Mouse (Mus musculus): Measurements from ENCODE around the gene Opn1mw. TPM values are rescaled to one million over a fixed set of nuclear protein-coding genes. Genes with fewer than 3 reads are reported as not detected.

The Opn1mw gene
- polyA plus RNA-seq, 1 experiment from 2014 or later: not detected

DNA sequence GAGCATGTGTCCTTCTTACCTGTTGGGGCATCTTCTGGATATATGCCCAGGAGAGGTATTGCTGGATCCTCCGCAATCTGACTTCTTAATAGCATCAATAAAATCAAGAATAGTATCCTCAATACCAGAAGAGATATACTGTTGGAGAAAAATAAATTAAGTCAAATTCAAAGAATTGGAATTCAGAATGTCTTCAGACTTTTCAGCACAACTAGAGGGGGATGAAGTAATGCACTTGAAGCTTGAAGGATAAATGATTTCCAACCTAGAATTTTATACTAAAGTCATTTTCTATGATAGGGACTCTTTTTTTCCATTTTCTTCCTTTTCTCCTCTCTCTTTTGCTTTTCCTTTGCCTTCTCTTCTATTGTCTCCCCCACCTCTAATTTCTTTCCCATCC, 40.5 kb downstream of the Opn1mw start, which contains the start of gene Tex28:
Gene Tex28, minus strand, starts transcription at position 101 of the 400 bp plus-strand sequence.
- H3K27ac ChIP-seq (replicated peaks): no peak within 1 kb of the TSS
- H3K9me3 ChIP-seq: no peaks in the 10 kb centered on the region
- no peak for ATAC-seq (ENCODE audit: low read depth)
- H3K9ac ChIP-seq: no peak within 1 kb of the TSS
- H3K36me3 ChIP-seq: no peaks in the 10 kb centered on the region
- no peak within 1 kb of the TSS for H3K4me3 ChIP-seq
- WGBS: 93% methylated on average over 1 of the region's 1 CpGs
- H3K4me1 ChIP-seq (replicated peaks): no peaks in the 10 kb centered on the region
- no peaks in the 10 kb centered on the region for H3K27me3 ChIP-seq
- no peak within 1 kb of the TSS for H3K4me2 ChIP-seq

DNA sequence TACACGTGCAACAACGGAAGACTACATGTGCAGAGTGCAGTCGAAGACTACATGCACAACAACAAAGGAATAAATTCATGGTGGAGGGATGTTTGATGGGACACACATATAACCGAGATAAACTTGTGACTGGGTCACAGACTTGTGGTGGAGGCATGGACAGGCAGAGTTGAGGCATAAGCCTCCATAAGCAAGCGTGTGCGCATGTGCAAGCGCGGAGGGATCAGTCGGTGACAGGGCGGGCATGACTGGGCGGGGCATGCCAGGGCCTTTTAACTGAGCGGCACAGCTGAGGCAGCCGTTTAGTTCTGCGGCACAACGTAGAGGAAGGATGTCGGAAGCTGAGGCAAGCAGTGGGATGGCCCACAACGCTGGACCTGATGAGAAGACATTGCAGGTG, 49.7 kb downstream of the Opn1mw start, which contains the start of gene Tktl1:
Gene Tktl1, plus strand, starts transcription at position 301 of the 400 bp plus-strand sequence.
- Histone ChIP-seq H3K9ac (no peak within 1 kb of the TSS), H3K27ac (replicated peaks) (no peak within 1 kb of the TSS), H3K27me3 (no peaks in the 10 kb centered on the region), H3K36me3 (no peaks in the 10 kb centered on the region), H3K4me2 (no peak within 1 kb of the TSS), H3K4me3 (no peak within 1 kb of the TSS), H3K4me1 (replicated peaks) (no peaks in the 10 kb centered on the region), H3K9me3 (no peaks in the 10 kb centered on the region)
- WGBS: 90% methylated on average over 17 of the region's 17 CpGs
- no peak for ATAC-seq (ENCODE audit: low read depth)

Other genes with a start within 250 kb of the Opn1mw start
- 0.14 and 0.15 TPM in 2 replicates for gene Avpr2, start 235.4 kb upstream of the Opn1mw start, polyA plus RNA-seq (2015; fragmentation: Nextera tagmentation; extraction: Ambion mirVana)
- 97.6 and 98.7 TPM in 2 replicates for gene L1cam, start 231.4 kb upstream of the Opn1mw start, polyA plus RNA-seq (2015; fragmentation: Nextera tagmentation; extraction: Ambion mirVana)
- 2.8 and 3.2 TPM in 2 replicates for gene Arhgap4, start 205.6 kb upstream of the Opn1mw start, polyA plus RNA-seq (2015; fragmentation: Nextera tagmentation; extraction: Ambion mirVana)
- 97.3 and 112 TPM in 2 replicates for gene Naa10, start 205.5 kb upstream of the Opn1mw start, polyA plus RNA-seq (2015; fragmentation: Nextera tagmentation; extraction: Ambion mirVana)
- 13.2 and 14.3 TPM in 2 replicates for gene Renbp, start 196.6 kb upstream of the Opn1mw start, polyA plus RNA-seq (2015; fragmentation: Nextera tagmentation; extraction: Ambion mirVana)
- gene Hcfc1, start 161.1 kb upstream of the Opn1mw start, polyA plus RNA-seq (2015; fragmentation: Nextera tagmentation; extraction: Ambion mirVana): 44.4 and 48.9 TPM in 2 replicates
- gene Irak1, start 103.5 kb upstream of the Opn1mw start, polyA plus RNA-seq (2015; fragmentation: Nextera tagmentation; extraction: Ambion mirVana): 39.9 and 45.4 TPM in 2 replicates
- 12.9 and 15.4 TPM in 2 replicates for gene Mecp2, start 7.9 kb downstream of the Opn1mw start, polyA plus RNA-seq (2015; fragmentation: Nextera tagmentation; extraction: Ambion mirVana)
- gene Tex28, start 40.4 kb downstream of the Opn1mw start, polyA plus RNA-seq (2015; fragmentation: Nextera tagmentation; extraction: Ambion mirVana): not detected in 2 replicates
- gene Tktl1, start 49.8 kb downstream of the Opn1mw start, polyA plus RNA-seq (2015; fragmentation: Nextera tagmentation; extraction: Ambion mirVana): 0.07 TPM in 1 of 2 replicates, not detected in the other
- gene Flna, start 122.4 kb downstream of the Opn1mw start, polyA plus RNA-seq (2015; fragmentation: Nextera tagmentation; extraction: Ambion mirVana): 90.3 and 102 TPM in 2 replicates
- 16.3 and 16.6 TPM in 2 replicates for gene Emd, start 127.2 kb downstream of the Opn1mw start, polyA plus RNA-seq (2015; fragmentation: Nextera tagmentation; extraction: Ambion mirVana)
- gene Rpl10, start 143.3 kb downstream of the Opn1mw start, polyA plus RNA-seq (2015; fragmentation: Nextera tagmentation; extraction: Ambion mirVana): 582 and 609 TPM in 2 replicates
- gene Taz, start 154.4 kb downstream of the Opn1mw start, polyA plus RNA-seq (2015; fragmentation: Nextera tagmentation; extraction: Ambion mirVana): 80.2 and 86.0 TPM in 2 replicates
- gene Dnase1l1, start 154.9 kb downstream of the Opn1mw start, polyA plus RNA-seq (2015; fragmentation: Nextera tagmentation; extraction: Ambion mirVana): 3.4 and 4.5 TPM in 2 replicates
- 215 and 225 TPM in 2 replicates for gene Atp6ap1, start 169.6 kb downstream of the Opn1mw start, polyA plus RNA-seq (2015; fragmentation: Nextera tagmentation; extraction: Ambion mirVana)
- 915 and 943 TPM in 2 replicates for gene Gdi1, start 177.5 kb downstream of the Opn1mw start, polyA plus RNA-seq (2015; fragmentation: Nextera tagmentation; extraction: Ambion mirVana)
- 54.7 and 59.9 TPM in 2 replicates for gene Fam50a, start 185.6 kb downstream of the Opn1mw start, polyA plus RNA-seq (2015; fragmentation: Nextera tagmentation; extraction: Ambion mirVana)
- 48.2 and 48.3 TPM in 2 replicates for gene Plxna3, start 201.6 kb downstream of the Opn1mw start, polyA plus RNA-seq (2015; fragmentation: Nextera tagmentation; extraction: Ambion mirVana)
- gene Lage3, start 226.2 kb downstream of the Opn1mw start, polyA plus RNA-seq (2015; fragmentation: Nextera tagmentation; extraction: Ambion mirVana): 70.6 and 80.4 TPM in 2 replicates
- gene Ubl4a, start 245.8 kb downstream of the Opn1mw start, polyA plus RNA-seq (2015; fragmentation: Nextera tagmentation; extraction: Ambion mirVana): 63.6 and 66.3 TPM in 2 replicates
- gene Slc10a3, start 245.9 kb downstream of the Opn1mw start, polyA plus RNA-seq (2015; fragmentation: Nextera tagmentation; extraction: Ambion mirVana): 6.8 and 8.4 TPM in 2 replicates

Data from neural tube, embryonic 13.5 days (tissue).